Mouse (Mus musculus) ES-Bruce4 (cell line): ENCODE data around the gene Gucy1b2.

Experiments used
- CTCF ChIP-seq: IDR thresholded peaks from one replicate; pipeline ENCODE4 v1.8.1; 2011; ENCODE audit warnings: low read depth, low read length
- EP300 ChIP-seq: IDR thresholded peaks from 2 replicates; pipeline ENCODE4 v1.6.1; 2011; ENCODE audit warnings: low read depth, low read length; ENCODE audit not compliant: insufficient read depth
- POLR2A ChIP-seq: IDR thresholded peaks from one replicate; pipeline ENCODE4 v1.8.1; 2011; ENCODE audit warnings: low read length; ENCODE audit not compliant: insufficient read depth

- no peak for TF ChIP-seq POLR2A
- no peak for TF ChIP-seq CTCF
- no peak for TF ChIP-seq EP300
Observed at GRCm38 (mm10) chr14:62440036-62440435, 16.1 kb downstream of the Gucy1b2 start.
